Mouse (Mus musculus): ENCODE measurements around the gene Hoxc6.

DNA sequence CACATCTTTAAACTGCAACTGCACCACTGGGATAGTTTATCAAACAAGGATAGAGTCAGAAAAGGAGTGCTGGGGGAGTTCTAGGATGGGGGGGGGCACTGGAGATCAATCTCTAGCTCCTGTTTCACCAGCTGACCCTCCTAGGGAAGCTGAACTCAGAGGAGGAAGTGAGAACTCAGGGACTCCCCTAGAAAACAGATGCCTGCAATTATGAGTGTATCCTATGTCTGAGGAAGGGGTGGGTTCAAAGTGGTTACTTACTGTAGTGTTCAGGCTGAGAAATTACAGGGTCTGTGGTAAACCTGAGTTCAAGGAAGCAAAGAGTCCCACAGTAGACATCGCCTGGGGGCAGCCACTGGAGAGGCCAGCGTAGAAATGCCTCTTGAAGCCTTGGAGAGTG is 53.6 kb downstream of the Hoxc6 start:
- TF ChIP-seq GATA1 (IDR thresholded peaks at IDR 0.05; ENCODE audit: low read length) (no peak), TAL1 (IDR thresholded peaks at IDR 0.05; ENCODE audit: low read length) (no peak)
